Mouse (Mus musculus) forebrain, embryonic 16.5 days (tissue): ENCODE measurements around the gene Cct7. TPM values are rescaled to one million over a fixed set of nuclear protein-coding genes. Genes with fewer than 3 reads are reported as not detected.

Experiments used
- polyA plus RNA-seq: library from polyadenylated mRNA; unstranded; fragments of >200 nt; fragmentation: Nextera tagmentation; extraction: Ambion mirVana; gene quantifications from 2 replicates; pipeline ENCODE4 v1.2.1, GENCODE M21; 2015

Cct7 gene
- polyA plus RNA-seq, 1 experiment from 2014 or later: 671 TPM

Other genes with a start within 250 kb of the Cct7 start
- gene Sfxn5, start 118.1 kb upstream of the Cct7 start, polyA plus RNA-seq: 23.1 and 27.1 TPM in 2 replicates
- 15.4 and 19.3 TPM in 2 replicates for gene Rab11fip5, start 76.9 kb upstream of the Cct7 start, polyA plus RNA-seq
- gene Noto, start 27.6 kb upstream of the Cct7 start, polyA plus RNA-seq: not detected in 2 replicates
- 57.9 and 69.8 TPM in 2 replicates for gene Smyd5, start 19.5 kb upstream of the Cct7 start, polyA plus RNA-seq
- gene Pradc1, start 456 bp downstream of the Cct7 start, polyA plus RNA-seq: 24.5 and 28.6 TPM in 2 replicates
- 7.4 and 9.5 TPM in 2 replicates for gene Fbxo41, start 51.5 kb downstream of the Cct7 start, polyA plus RNA-seq
- gene Egr4, start 62.1 kb downstream of the Cct7 start, polyA plus RNA-seq: 0.11 and 0.28 TPM in 2 replicates
- 4.8 and 6.2 TPM in 2 replicates for gene Alms1, start 136.0 kb downstream of the Cct7 start, polyA plus RNA-seq